Mouse (Mus musculus): ENCODE results near the gene Desi1. TPM values are rescaled to one million over a fixed set of nuclear protein-coding genes. Genes with fewer than 3 reads are reported as not detected.
"Not testable (repeated sequence)": the region's sequence is repeated elsewhere in the genome, so short reads cannot be mapped to it uniquely, and the experiment has no call there.

Desi1 gene
- polyA plus RNA-seq, 1 experiment from 2014 or later = 18.6 TPM

- Histone ChIP-seq H3K27ac (ENCODE audit: low read length) (no peak within 1 kb of the TSS), H3K27me3 (ENCODE audit: control insufficient read depth, insufficient read depth, low read length) (no peaks in the 10 kb centered on the region), H3K36me3 (ENCODE audit: control insufficient read depth, insufficient read depth, low read length) (no peaks in the 10 kb centered on the region), H3K9me3 (replicated peaks; ENCODE audit: control insufficient read depth, low read length) (no peaks in the 10 kb centered on the region), H3K4me1 (ENCODE audit: control insufficient read depth, insufficient read depth, low read length) (no peaks in the 10 kb centered on the region), H3K9ac (ENCODE audit: low read length) (no peak within 1 kb of the TSS), H3K4me2 (ENCODE audit: low read depth, low read length) (no peak within 1 kb of the TSS), H3K4me3 (replicated peaks; ENCODE audit: low read length) (no peak within 1 kb of the TSS)
- 95% methylated on average over 23 of the region's 23 CpGs for WGBS
- no peak for ATAC-seq (ENCODE audit: insufficient read depth, low FRiP score)
These were observed 53.3 kb downstream of the Desi1 start, which contains the start of gene 1700029P11Rik for GRCm38 (mm10) chr15:81980321-81980720. Gene 1700029P11Rik, plus strand, starts transcription at chr15:81980540.

GRCm38 (mm10) chr15:81975156-81975555 is 58.5 kb downstream of the Desi1 start:
- H3K27ac ChIP-seq (ENCODE audit: low read length); H3K9me3 ChIP-seq (replicated peaks; ENCODE audit: control insufficient read depth, low read length); ATAC-seq (ENCODE audit: insufficient read depth, low FRiP score); H3K4me3 ChIP-seq (replicated peaks; ENCODE audit: low read length); H3K9ac ChIP-seq (ENCODE audit: low read length); H3K36me3 ChIP-seq (ENCODE audit: control insufficient read depth, insufficient read depth, low read length); H3K4me1 ChIP-seq (ENCODE audit: control insufficient read depth, insufficient read depth, low read length); H3K4me2 ChIP-seq (ENCODE audit: low read depth, low read length); H3K27me3 ChIP-seq (ENCODE audit: control insufficient read depth, insufficient read depth, low read length): not testable (repeated sequence)
- WGBS = 91% methylated on average over 8 of the region's 8 CpGs

- not testable (repeated sequence) for H3K36me3 ChIP-seq (ENCODE audit: control insufficient read depth, insufficient read depth, low read length); H3K4me3 ChIP-seq (replicated peaks; ENCODE audit: low read length); H3K4me1 ChIP-seq (ENCODE audit: control insufficient read depth, insufficient read depth, low read length); ATAC-seq (ENCODE audit: insufficient read depth, low FRiP score); H3K27me3 ChIP-seq (ENCODE audit: control insufficient read depth, insufficient read depth, low read length); H3K4me2 ChIP-seq (ENCODE audit: low read depth, low read length); H3K9me3 ChIP-seq (replicated peaks; ENCODE audit: control insufficient read depth, low read length); H3K9ac ChIP-seq (ENCODE audit: low read length); H3K27ac ChIP-seq (ENCODE audit: low read length)
- WGBS = 95% methylated on average over 4 of the region's 4 CpGs
These were observed 63.2 kb downstream of the Desi1 start for GRCm38 (mm10) chr15:81970498-81970897.

- whole genome bisulfite sequencing = 75% methylated on average over 6 of the region's 6 CpGs
- H3K27me3 ChIP-seq (ENCODE audit: control insufficient read depth, insufficient read depth, low read length); H3K4me1 ChIP-seq (ENCODE audit: control insufficient read depth, insufficient read depth, low read length); H3K4me2 ChIP-seq (ENCODE audit: low read depth, low read length); H3K27ac ChIP-seq (ENCODE audit: low read length); ATAC-seq (ENCODE audit: insufficient read depth, low FRiP score); H3K36me3 ChIP-seq (ENCODE audit: control insufficient read depth, insufficient read depth, low read length); H3K9me3 ChIP-seq (replicated peaks; ENCODE audit: control insufficient read depth, low read length); H3K4me3 ChIP-seq (replicated peaks; ENCODE audit: low read length); H3K9ac ChIP-seq (ENCODE audit: low read length): not testable (repeated sequence)
These were observed 64.0 kb downstream of the Desi1 start for GRCm38 (mm10) chr15:81969635-81970034.

- Histone ChIP-seq H3K4me3 (replicated peaks; ENCODE audit: low read length) (no peak overlapping the region), H3K36me3 (ENCODE audit: control insufficient read depth, insufficient read depth, low read length) (no peaks in the 10 kb centered on the region), H3K4me2 (ENCODE audit: low read depth, low read length) (no peak overlapping the region), H3K9me3 (replicated peaks; ENCODE audit: control insufficient read depth, low read length) (no peaks in the 10 kb centered on the region), H3K27ac (ENCODE audit: low read length) (no peak overlapping the region), H3K4me1 (ENCODE audit: control insufficient read depth, insufficient read depth, low read length) (no peaks in the 10 kb centered on the region), H3K27me3 (ENCODE audit: control insufficient read depth, insufficient read depth, low read length) (no peaks in the 10 kb centered on the region), H3K9ac (ENCODE audit: low read length) (no peak overlapping the region)
- ATAC-seq (ENCODE audit: insufficient read depth, low FRiP score) = no peak
- WGBS = 50% methylated on average over 7 of the region's 7 CpGs
These were observed 64.5 kb downstream of the Desi1 start for GRCm38 (mm10) chr15:81969173-81969572.

GRCm38 (mm10) chr15:81968447-81968846 is 65.2 kb downstream of the Desi1 start:
- Histone ChIP-seq H3K9ac (ENCODE audit: low read length) (no peak overlapping the region), H3K4me2 (ENCODE audit: low read depth, low read length) (no peak overlapping the region), H3K4me3 (replicated peaks; ENCODE audit: low read length) (no peak overlapping the region), H3K27me3 (ENCODE audit: control insufficient read depth, insufficient read depth, low read length) (no peaks in the 10 kb centered on the region), H3K27ac (ENCODE audit: low read length) (no peak overlapping the region), H3K36me3 (ENCODE audit: control insufficient read depth, insufficient read depth, low read length) (no peaks in the 10 kb centered on the region), H3K9me3 (replicated peaks; ENCODE audit: control insufficient read depth, low read length) (no peaks in the 10 kb centered on the region), H3K4me1 (ENCODE audit: control insufficient read depth, insufficient read depth, low read length) (no peaks in the 10 kb centered on the region)
- 52% methylated on average over 2 of the region's 2 CpGs for whole genome bisulfite sequencing
- no peak for ATAC-seq (ENCODE audit: insufficient read depth, low FRiP score)

- no peak overlapping the region for H3K9ac ChIP-seq (ENCODE audit: low read length)
- ATAC-seq (ENCODE audit: insufficient read depth, low FRiP score) = no peak
- H3K27ac ChIP-seq (ENCODE audit: low read length) = no peak overlapping the region
- H3K4me1 ChIP-seq (ENCODE audit: control insufficient read depth, insufficient read depth, low read length) = no peaks in the 10 kb centered on the region
- no peaks in the 10 kb centered on the region for H3K36me3 ChIP-seq (ENCODE audit: control insufficient read depth, insufficient read depth, low read length)
- no peak overlapping the region for H3K4me3 ChIP-seq (replicated peaks; ENCODE audit: low read length)
- no peaks in the 10 kb centered on the region for H3K9me3 ChIP-seq (replicated peaks; ENCODE audit: control insufficient read depth, low read length)
- H3K27me3 ChIP-seq (ENCODE audit: control insufficient read depth, insufficient read depth, low read length) = no peaks in the 10 kb centered on the region
- H3K4me2 ChIP-seq (ENCODE audit: low read depth, low read length) = no peak overlapping the region
- WGBS = 85% methylated on average over 5 of the region's 5 CpGs
These were observed 65.8 kb downstream of the Desi1 start for GRCm38 (mm10) chr15:81967821-81968220.

- Histone ChIP-seq H3K4me1 (ENCODE audit: control insufficient read depth, insufficient read depth, low read length) (no peaks in the 10 kb centered on the region), H3K9me3 (replicated peaks; ENCODE audit: control insufficient read depth, low read length) (no peaks in the 10 kb centered on the region)
These were observed 67.4 kb downstream of the Desi1 start for GRCm38 (mm10) chr15:81966062-81966829.

GRCm38 (mm10) chr15:81964980-81965545 is 68.6 kb downstream of the Desi1 start:
- no peaks in the 10 kb centered on the region for H3K4me1 ChIP-seq (ENCODE audit: control insufficient read depth, insufficient read depth, low read length)
- WGBS = 55% methylated on average over 4 of the region's 4 CpGs
- H3K4me3 ChIP-seq (replicated peaks; ENCODE audit: low read length) = no peak overlapping the region
- H3K9ac ChIP-seq (ENCODE audit: low read length) = no peak overlapping the region
- ATAC-seq (ENCODE audit: insufficient read depth, low FRiP score) = no peak
- H3K4me2 ChIP-seq (ENCODE audit: low read depth, low read length) = no peak overlapping the region
- no peak overlapping the region for H3K27ac ChIP-seq (ENCODE audit: low read length)
- no peaks in the 10 kb centered on the region for H3K27me3 ChIP-seq (ENCODE audit: control insufficient read depth, insufficient read depth, low read length)
- H3K36me3 ChIP-seq (ENCODE audit: control insufficient read depth, insufficient read depth, low read length) = no peaks in the 10 kb centered on the region
- no peaks in the 10 kb centered on the region for H3K9me3 ChIP-seq (replicated peaks; ENCODE audit: control insufficient read depth, low read length)

More at GRCm38 (mm10) chr15:81966062-81966829, 67.4 kb downstream of the Desi1 start:
- H3K4me2 ChIP-seq (ENCODE audit: low read depth, low read length) = no peak overlapping the region
- WGBS = 74% methylated on average over 13 of the region's 14 CpGs
- no peaks in the 10 kb centered on the region for H3K36me3 ChIP-seq (ENCODE audit: control insufficient read depth, insufficient read depth, low read length)
- H3K27ac ChIP-seq (ENCODE audit: low read length) = no peak overlapping the region
- H3K4me3 ChIP-seq (replicated peaks; ENCODE audit: low read length) = no peak overlapping the region
- H3K27me3 ChIP-seq (ENCODE audit: control insufficient read depth, insufficient read depth, low read length) = no peaks in the 10 kb centered on the region
- no peak for ATAC-seq (ENCODE audit: insufficient read depth, low FRiP score)
- H3K9ac ChIP-seq (ENCODE audit: low read length) = no peak overlapping the region

Data from stomach, embryonic 16.5 days (tissue).